Mouse (Mus musculus) hindbrain, postnatal 0 days (tissue): ENCODE results near the gene Pnma1. TPM values are rescaled to one million over a fixed set of nuclear protein-coding genes. Genes with fewer than 3 reads are reported as not detected.

Experiments
- ATAC-seq: fragments of 200-750 bp; cut with Nextera tagmentation; 2 replicates; pipeline ENCODE4 v1.8.0; 2017; ENCODE audit warnings: mild to moderate bottlenecking, moderate TSS enrichment, moderate library complexity
- DNase-seq: peaks from one replicate; pipeline ENCODE4 v3.0.0-alpha.2; 2015; ENCODE audit warnings: low spot score
- H3K27ac ChIP-seq: fragments of 300-500 bp; sonication (generic); 2 replicates; pipeline ENCODE4 v1.5.1; 2014; ENCODE audit warnings: mild to moderate bottlenecking
- H3K27me3 ChIP-seq: fragments of 300-500 bp; sonication (generic); 2 replicates; pipeline ENCODE4 v1.6.1; 2014; ENCODE audit warnings: low read length, mixed read lengths; ENCODE audit not compliant: insufficient read depth
- H3K36me3 ChIP-seq: fragments of 300-500 bp; sonication (generic); 2 replicates; pipeline ENCODE4 v1.6.1; 2014; ENCODE audit warnings: low read length, mixed read lengths; ENCODE audit not compliant: insufficient read depth
- H3K4me1 ChIP-seq: fragments of 300-500 bp; sonication (generic); 2 replicates; pipeline ENCODE4 v1.6.1; 2014; ENCODE audit warnings: antibody characterized with exemption, low read length, mixed read lengths; ENCODE audit not compliant: insufficient read depth
- H3K4me2 ChIP-seq: fragments of 300-500 bp; sonication (generic); 2 replicates; pipeline ENCODE4 v1.6.1; 2014; ENCODE audit warnings: low read depth, mild to moderate bottlenecking, low read length, moderate library complexity, mixed read lengths
- H3K4me3 ChIP-seq: fragments of 300-500 bp; sonication (generic); 2 replicates; pipeline ENCODE4 v1.5.1; 2014; ENCODE audit warnings: low read length
- H3K9ac ChIP-seq: fragments of 300-500 bp; sonication (generic); replicated peaks from 2 replicates; pipeline ENCODE4 v1.6.1; 2014; ENCODE audit warnings: mild to moderate bottlenecking, low read length, moderate library complexity, mixed read lengths
- H3K9me3 ChIP-seq: fragments of 300-500 bp; sonication (generic); 2 replicates; pipeline ENCODE4 v1.6.1; 2016; ENCODE audit warnings: low read length, mixed read lengths
- CTCF ChIP-seq: IDR thresholded peaks from 2 replicates; pipeline ENCODE4 v1.5.1; 2016; ENCODE audit warnings: antibody characterized with exemption, control low read depth, low read depth
- WGBS: fragments of 180-500 bp; shearing (Covaris S2); extraction: QIAGEN DNeasy Blood & Tissue Kit; methylation state at CpG from one replicate; pipeline ENCODE4 v1.1.7; 2014; 5-methylcytosine and 5-hydroxymethylcytosine counted together
- polyA plus RNA-seq: library from polyadenylated mRNA; unstranded; fragments of >200 nt; fragmentation: Nextera tagmentation; extraction: Ambion mirVana; gene quantifications from 2 replicates; pipeline ENCODE4 v1.2.1, GENCODE M21; 2015
- total RNA-seq: library from RNA; depleted of rRNA; stranded (reverse); fragments of >200 nt; gene quantifications from 2 replicates; pipeline ENCODE4 v1.2.3, GENCODE M21; 2014

Gene Pnma1
- total and polyA plus RNA-seq, 2 experiments from 2014 or later, result 2.5 to 4.5 TPM

GRCm38 (mm10) chr12:84191770-84192169 lies 43.5 kb upstream of the Pnma1 start:
- Histone ChIP-seq H3K9ac (peak overlapping the region; percentile 92; the same call in 1 of the 2 replicates), H3K4me2 (peak overlapping the region; percentile 97), H3K4me1 (peaks cover 48% of the 10 kb centered on the region), H3K27ac (no peak overlapping the region), H3K27me3 (no peaks in the 10 kb centered on the region), H3K4me3 (peak overlapping the region; percentile 77), H3K9me3 (no peaks in the 10 kb centered on the region), H3K36me3 (no peaks in the 10 kb centered on the region)
- DNase-seq, result no peak
- no peak for TF ChIP-seq CTCF
- WGBS, result 21% methylated on average over 5 of the region's 5 CpGs
- ATAC-seq, result no peak

GRCm38 (mm10) chr12:84191190-84191589 lies 42.9 kb upstream of the Pnma1 start:
- Histone ChIP-seq H3K4me3 (no peak overlapping the region), H3K9me3 (no peaks in the 10 kb centered on the region), H3K27me3 (no peaks in the 10 kb centered on the region), H3K27ac (no peak overlapping the region), H3K36me3 (no peaks in the 10 kb centered on the region), H3K9ac (no peak overlapping the region), H3K4me2 (peak overlapping the region; percentile 97), H3K4me1 (peaks cover 52% of the 10 kb centered on the region)
- no peak for DNase-seq
- WGBS, result 60% methylated on average over 7 of the region's 7 CpGs
- ATAC-seq, result no peak
- TF ChIP-seq CTCF, result no peak

DNA sequence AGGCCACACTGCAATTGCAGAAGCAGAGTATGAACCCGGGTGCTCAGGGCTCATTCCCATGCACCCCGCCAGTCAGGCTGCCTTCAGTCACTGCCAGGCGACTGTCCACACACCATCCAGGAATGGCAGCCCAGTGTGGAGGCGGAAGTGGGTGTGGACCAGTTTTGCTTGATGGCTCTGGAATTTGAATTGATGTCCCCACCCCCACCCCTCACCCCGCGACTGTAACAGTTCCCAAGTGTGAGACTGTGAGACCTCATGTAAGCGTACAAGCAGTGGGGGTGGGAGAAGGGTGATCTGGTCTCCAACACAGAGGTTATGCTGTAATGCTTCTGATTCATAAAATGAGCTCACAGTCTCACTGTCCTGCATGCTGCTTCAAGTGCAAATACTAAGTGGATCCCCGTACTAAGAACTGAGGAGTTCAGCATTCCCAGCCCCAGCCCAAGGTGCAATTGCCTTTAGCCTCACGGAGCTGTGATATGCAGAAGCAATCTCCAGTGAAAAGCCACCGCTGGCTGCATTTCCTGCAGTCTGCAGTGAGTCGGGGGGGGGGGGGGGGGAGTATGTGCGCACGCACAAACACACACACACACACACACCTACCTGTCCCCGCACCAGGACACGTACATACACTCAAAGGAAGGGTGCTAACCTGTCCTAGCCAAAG lies 42.0 kb upstream of the Pnma1 start:
- H3K4me2 ChIP-seq, result peak overlapping the region; percentile 97
- ATAC-seq (no peak), DNase-seq (no peak)
- H3K4me3 ChIP-seq, result no peak overlapping the region
- H3K27me3 ChIP-seq, result no peaks in the 10 kb centered on the region
- no peak overlapping the region for H3K27ac ChIP-seq
- no peaks in the 10 kb centered on the region for H3K36me3 ChIP-seq
- WGBS, result 42% methylated on average over 14 of the region's 15 CpGs
- H3K4me1 ChIP-seq, result peaks cover 52% of the 10 kb centered on the region
- no peak for TF ChIP-seq CTCF
- no peaks in the 10 kb centered on the region for H3K9me3 ChIP-seq
- H3K9ac ChIP-seq, result no peak overlapping the region

DNA sequence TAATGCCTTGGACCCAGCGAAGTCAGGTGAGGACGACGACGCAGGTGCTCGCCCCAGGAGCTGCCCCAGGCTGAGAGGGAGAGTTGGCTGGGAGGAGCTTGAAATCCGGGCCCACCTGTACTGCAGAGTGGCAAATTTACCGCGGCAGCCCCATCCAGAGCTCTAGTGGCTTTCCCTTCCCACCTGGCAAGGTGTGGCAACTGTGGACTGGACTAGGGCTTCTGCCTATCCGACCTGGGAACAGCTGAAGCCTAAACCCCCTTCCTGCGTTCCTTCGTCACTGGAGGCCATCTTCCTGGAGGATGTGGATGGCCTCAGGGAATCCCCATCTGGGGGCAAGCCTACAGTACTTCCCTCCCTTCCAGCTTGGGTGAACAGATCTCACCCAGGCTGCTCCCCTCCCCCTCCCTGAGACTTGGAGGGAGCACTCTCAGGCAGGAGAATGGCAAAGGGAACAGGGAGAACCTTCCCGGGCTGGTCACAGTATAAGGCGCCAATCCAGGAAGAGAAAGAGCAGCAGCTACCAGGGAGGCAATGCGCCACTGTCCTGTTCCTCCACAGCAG lies 40.7 kb upstream of the Pnma1 start:
- Histone ChIP-seq H3K4me2 (no peak overlapping the region), H3K4me3 (no peak overlapping the region), H3K9ac (no peak overlapping the region), H3K36me3 (no peaks in the 10 kb centered on the region), H3K27me3 (no peaks in the 10 kb centered on the region), H3K9me3 (no peaks in the 10 kb centered on the region), H3K27ac (no peak overlapping the region), H3K4me1 (peaks cover 45% of the 10 kb centered on the region)
- no peak for TF ChIP-seq CTCF
- no peak for ATAC-seq
- DNase-seq, result no peak
- 66% methylated on average over 14 of the region's 14 CpGs for WGBS

GRCm38 (mm10) chr12:84187752-84188601 lies 39.7 kb upstream of the Pnma1 start:
- Histone ChIP-seq H3K9me3 (no peaks in the 10 kb centered on the region), H3K27ac (peak overlapping the region; percentile 29; the same call in 1 of the 2 replicates), H3K4me3 (no peak overlapping the region), H3K27me3 (no peaks in the 10 kb centered on the region), H3K4me1 (peaks cover 45% of the 10 kb centered on the region), H3K36me3 (no peaks in the 10 kb centered on the region), H3K4me2 (no peak overlapping the region), H3K9ac (no peak overlapping the region)
- 50% methylated on average over 15 of the region's 15 CpGs for WGBS
- ATAC-seq (0 out of 2 replicates have a peak, but pooled peaks have one; percentile 10), DNase-seq (no peak)
- no peak for TF ChIP-seq CTCF

GRCm38 (mm10) chr12:84186950-84187349 lies 38.7 kb upstream of the Pnma1 start:
- WGBS, result 32% methylated on average over 5 of the region's 5 CpGs
- no peak overlapping the region for H3K4me2 ChIP-seq
- H3K36me3 ChIP-seq, result no peaks in the 10 kb centered on the region
- no peak for TF ChIP-seq CTCF
- no peak overlapping the region for H3K4me3 ChIP-seq
- DNase-seq (peak; percentile 73), ATAC-seq (peak; percentile 18; the same call in 1 of the 2 replicates)
- no peaks in the 10 kb centered on the region for H3K9me3 ChIP-seq
- peaks cover 44% of the 10 kb centered on the region for H3K4me1 ChIP-seq
- peak overlapping the region; percentile 29; the same call in 1 of the 2 replicates for H3K27ac ChIP-seq
- H3K27me3 ChIP-seq, result no peaks in the 10 kb centered on the region
- H3K9ac ChIP-seq, result no peak overlapping the region
